Mouse (Mus musculus): ENCODE data around the gene Syk.

DNA sequence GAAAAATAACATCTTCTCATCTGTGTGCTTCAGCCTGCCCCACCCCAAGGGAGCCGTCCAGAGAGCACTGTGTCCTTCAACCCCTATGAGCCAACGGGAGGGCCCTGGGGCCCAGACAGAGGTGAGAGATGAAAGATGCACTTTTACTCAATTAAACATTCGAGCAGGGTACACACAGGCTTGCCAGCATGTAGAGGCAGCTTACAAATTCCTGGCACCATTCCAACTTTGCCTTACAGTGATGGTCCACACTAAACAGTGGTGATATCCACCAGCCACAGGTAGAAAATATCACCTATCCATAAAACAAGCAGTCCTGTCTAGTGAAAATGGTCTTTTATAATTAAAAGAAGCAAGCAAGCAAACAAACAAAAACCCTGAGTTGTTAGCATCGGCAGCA, 48.7 kb downstream of the Syk start:
- TF ChIP-seq EP300 (IDR thresholded peaks at IDR 0.05) (no peak), CTCF (IDR thresholded peaks at IDR 0.05) (no peak)
